Mouse (Mus musculus) stomach, embryonic 15.5 days (tissue): ENCODE data around the gene Fhit. TPM values are rescaled to one million over a fixed set of nuclear protein-coding genes. Genes with fewer than 3 reads are reported as not detected.

Source experiments
- ATAC-seq: fragments of 200-750 bp; cut with Nextera tagmentation; 2 replicates; pipeline ENCODE4 v1.8.0; 2017; ENCODE audit warnings: low read depth, moderate number of reproducible peaks, moderate TSS enrichment; ENCODE audit not compliant: insufficient read depth, low FRiP score
- H3K27ac ChIP-seq: fragments of 300-500 bp; sonication (generic); 2 replicates; pipeline ENCODE4 v1.5.1; 2015; ENCODE audit warnings: mild to moderate bottlenecking, inconsistent platforms
- H3K27me3 ChIP-seq: fragments of 300-500 bp; sonication (generic); replicated peaks from 2 replicates; pipeline ENCODE4 v1.6.1; 2015; ENCODE audit warnings: inconsistent platforms
- H3K36me3 ChIP-seq: fragments of 300-500 bp; sonication (generic); 2 replicates; pipeline ENCODE4 v1.6.1; 2015; ENCODE audit warnings: inconsistent platforms
- H3K4me1 ChIP-seq: fragments of 300-500 bp; sonication (generic); 2 replicates; pipeline ENCODE4 v1.6.1; 2015; ENCODE audit warnings: inconsistent platforms
- H3K4me2 ChIP-seq: fragments of 300-500 bp; sonication (generic); 2 replicates; pipeline ENCODE4 v1.6.1; 2015; ENCODE audit warnings: mild to moderate bottlenecking, inconsistent platforms
- H3K4me3 ChIP-seq: fragments of 300-500 bp; sonication (generic); replicated peaks from 2 replicates; pipeline ENCODE4 v1.5.1; 2015; ENCODE audit warnings: inconsistent platforms
- H3K9ac ChIP-seq: fragments of 300-500 bp; sonication (generic); 2 replicates; pipeline ENCODE4 v1.6.1; 2015; ENCODE audit warnings: inconsistent platforms
- H3K9me3 ChIP-seq: fragments of 300-500 bp; sonication (generic); 2 replicates; pipeline ENCODE4 v1.6.1; 2016; ENCODE audit warnings: inconsistent platforms
- WGBS: fragments of 180-500 bp; shearing (Covaris S2); methylation state at CpG from one replicate; pipeline ENCODE4 v1.1.7; 2015; 5-methylcytosine and 5-hydroxymethylcytosine counted together
- polyA plus RNA-seq: library from polyadenylated mRNA; unstranded; fragments of >200 nt; fragmentation: Nextera tagmentation; extraction: Ambion mirVana; gene quantifications from 2 replicates; pipeline ENCODE4 v1.2.1, GENCODE M21; 2015

Gene Fhit
- polyA plus RNA-seq, 1 experiment from 2014 or later, result 7.3 TPM

GRCm38 (mm10) chr14:9785861-9786260 is 1376.0 kb downstream of the Fhit start:
- ATAC-seq, result no peak
- no peaks in the 10 kb centered on the region for H3K4me1 ChIP-seq
- no peaks in the 10 kb centered on the region for H3K27me3 ChIP-seq
- H3K9me3 ChIP-seq, result no peaks in the 10 kb centered on the region
- no peak overlapping the region for H3K4me2 ChIP-seq
- no peaks in the 10 kb centered on the region for H3K36me3 ChIP-seq
- no peak overlapping the region for H3K9ac ChIP-seq
- WGBS, result 35% methylated on average over 1 of the region's 1 CpGs
- no peak overlapping the region for H3K27ac ChIP-seq
- H3K4me3 ChIP-seq, result no peak overlapping the region

GRCm38 (mm10) chr14:9751341-9751740 is 1410.5 kb downstream of the Fhit start:
- 80% methylated on average over 4 of the region's 4 CpGs for WGBS

DNA sequence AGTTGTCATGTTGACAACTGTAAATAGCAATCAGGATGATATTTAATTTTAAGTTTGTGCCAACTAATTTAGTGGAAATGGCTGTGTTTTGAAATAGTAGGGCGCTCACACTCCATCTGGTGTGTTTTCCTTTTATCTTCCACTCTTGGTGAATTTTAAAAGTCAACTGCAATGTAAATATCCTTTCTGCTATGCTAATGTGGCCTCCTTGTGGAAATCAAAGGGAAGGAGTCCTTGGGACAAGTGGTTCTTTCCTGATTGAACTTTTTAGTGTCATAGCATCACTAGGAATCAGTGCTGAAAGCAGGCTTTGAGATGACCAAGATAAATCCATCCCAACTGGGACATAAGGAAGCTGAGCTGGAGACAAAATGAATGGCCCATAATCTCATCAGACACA is 1413.1 kb downstream of the Fhit start:
- ATAC-seq, result no peak
- Histone ChIP-seq H3K4me1 (no peaks in the 10 kb centered on the region), H3K9me3 (no peaks in the 10 kb centered on the region), H3K27ac (no peak overlapping the region), H3K36me3 (no peaks in the 10 kb centered on the region), H3K4me2 (no peak overlapping the region), H3K27me3 (no peaks in the 10 kb centered on the region), H3K4me3 (no peak overlapping the region), H3K9ac (no peak overlapping the region)
- WGBS, result 82% methylated on average over 1 of the region's 1 CpGs

More at GRCm38 (mm10) chr14:9751341-9751740, 1410.5 kb downstream of the Fhit start:
- ATAC-seq, result no peak
- Histone ChIP-seq H3K9me3 (no peaks in the 10 kb centered on the region), H3K36me3 (no peaks in the 10 kb centered on the region), H3K9ac (no peak overlapping the region), H3K27me3 (no peaks in the 10 kb centered on the region), H3K4me3 (no peak overlapping the region), H3K4me2 (no peak overlapping the region), H3K27ac (no peak overlapping the region), H3K4me1 (no peaks in the 10 kb centered on the region)

DNA sequence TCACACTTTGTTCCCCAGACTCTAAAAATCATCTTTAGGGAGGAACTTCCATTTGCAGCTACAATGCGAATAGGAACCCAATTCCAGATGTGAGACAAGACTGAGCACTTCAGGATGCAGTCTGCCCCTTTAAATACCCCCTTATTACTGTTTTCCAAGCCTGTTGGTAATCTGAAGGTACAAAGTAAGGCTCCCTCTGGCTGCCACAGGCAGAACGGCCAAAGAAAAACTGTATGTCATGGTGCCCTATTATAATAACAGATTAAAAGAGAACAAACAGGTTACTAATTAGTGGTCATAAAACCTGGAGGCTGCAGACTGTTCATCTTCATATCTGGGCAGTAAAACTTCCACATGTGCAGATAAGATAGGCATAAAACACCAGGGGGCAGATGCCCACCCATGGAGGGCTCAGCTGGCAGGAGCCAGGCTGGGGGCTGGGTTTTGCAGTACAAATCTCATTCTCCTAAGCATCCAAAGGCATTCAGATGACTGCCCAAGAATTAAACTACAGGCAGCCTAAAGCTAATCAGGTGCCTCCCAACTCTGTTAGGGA is 1439.8 kb downstream of the Fhit start:
- Histone ChIP-seq H3K4me3 (no peak overlapping the region), H3K4me1 (no peaks in the 10 kb centered on the region), H3K4me2 (no peak overlapping the region), H3K36me3 (no peaks in the 10 kb centered on the region), H3K9ac (no peak overlapping the region), H3K9me3 (no peaks in the 10 kb centered on the region), H3K27ac (no peak overlapping the region), H3K27me3 (no peaks in the 10 kb centered on the region)
- no peak for ATAC-seq
- WGBS, result 60% methylated on average over 2 of the region's 2 CpGs

- 83% methylated on average over 1 of the region's 1 CpGs for WGBS
- Histone ChIP-seq H3K9me3 (no peaks in the 10 kb centered on the region), H3K4me1 (no peaks in the 10 kb centered on the region), H3K9ac (no peak overlapping the region), H3K36me3 (no peaks in the 10 kb centered on the region), H3K27me3 (no peaks in the 10 kb centered on the region), H3K27ac (no peak overlapping the region), H3K4me2 (no peak overlapping the region), H3K4me3 (no peak overlapping the region)
- no peak for ATAC-seq
These were observed 1463.2 kb downstream of the Fhit start for GRCm38 (mm10) chr14:9698621-9699020.

- Histone ChIP-seq H3K4me3 (no peak overlapping the region), H3K4me1 (no peaks in the 10 kb centered on the region), H3K9ac (no peak overlapping the region), H3K4me2 (no peak overlapping the region), H3K36me3 (no peaks in the 10 kb centered on the region), H3K27me3 (no peaks in the 10 kb centered on the region), H3K9me3 (no peaks in the 10 kb centered on the region), H3K27ac (no peak overlapping the region)
- ATAC-seq, result no peak
- WGBS, result 81% methylated on average over 3 of the region's 3 CpGs
These were observed 1464.7 kb downstream of the Fhit start for GRCm38 (mm10) chr14:9697101-9697500.

DNA sequence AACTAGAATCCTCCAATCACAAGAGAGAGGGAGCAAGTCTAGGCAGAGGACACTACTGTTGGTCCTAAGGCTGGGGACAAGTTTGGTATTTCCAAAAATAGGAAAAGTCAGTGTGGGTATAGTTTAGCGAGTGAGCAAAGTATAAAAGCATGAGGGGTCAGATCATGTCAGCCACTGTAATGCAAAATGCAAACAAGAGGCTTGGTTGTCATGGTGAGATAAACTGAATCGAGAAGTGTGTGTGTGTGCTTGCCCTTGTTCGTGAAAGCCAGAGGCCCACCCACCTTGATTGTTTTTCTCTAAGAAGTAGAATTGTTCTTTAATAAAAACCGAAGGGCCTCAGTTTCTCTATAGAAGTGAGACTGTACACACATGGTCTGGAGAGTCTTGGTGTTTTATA is 1465.8 kb downstream of the Fhit start:
- H3K4me2 ChIP-seq, result no peak overlapping the region
- no peak overlapping the region for H3K4me3 ChIP-seq
- no peaks in the 10 kb centered on the region for H3K36me3 ChIP-seq
- H3K4me1 ChIP-seq, result no peaks in the 10 kb centered on the region
- no peaks in the 10 kb centered on the region for H3K27me3 ChIP-seq
- 34% methylated on average over 4 of the region's 4 CpGs for WGBS
- no peaks in the 10 kb centered on the region for H3K9me3 ChIP-seq
- no peak overlapping the region for H3K27ac ChIP-seq
- H3K9ac ChIP-seq, result no peak overlapping the region
- no peak for ATAC-seq

- Histone ChIP-seq H3K4me3 (no peak overlapping the region), H3K9ac (no peak overlapping the region)
- WGBS, result 82% methylated on average over 4 of the region's 4 CpGs
These were observed 1466.6 kb downstream of the Fhit start for GRCm38 (mm10) chr14:9695217-9695690.

DNA sequence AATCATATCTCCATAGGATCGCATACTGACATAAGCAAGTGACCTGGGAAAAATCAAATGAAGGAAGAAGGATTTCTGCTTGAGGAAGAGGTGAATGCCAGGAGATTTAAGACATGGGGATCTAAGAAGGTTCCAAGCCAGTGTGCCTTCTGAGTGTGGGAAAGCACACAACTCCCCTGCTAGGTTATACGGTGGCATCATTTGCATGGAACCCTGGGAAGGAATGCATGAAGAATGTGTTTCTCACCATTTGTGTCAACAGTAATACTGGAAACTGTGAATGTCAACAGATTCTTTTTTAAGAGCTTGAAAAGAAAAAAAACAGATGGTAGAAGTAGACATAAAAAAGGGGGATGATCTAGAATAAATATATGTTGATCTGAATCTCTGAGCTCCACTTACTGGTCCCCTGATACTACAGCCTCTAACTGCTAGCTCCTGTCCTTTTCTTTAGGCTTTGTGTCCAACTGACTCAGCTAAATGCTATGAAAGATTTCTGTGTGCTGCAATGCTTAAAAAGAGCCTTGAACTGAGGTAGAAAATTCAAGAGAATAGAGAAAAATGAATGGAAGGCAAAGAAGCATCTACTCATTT is 1473.1 kb downstream of the Fhit start:
- Histone ChIP-seq H3K4me3 (no peak overlapping the region), H3K27ac (no peak overlapping the region), H3K9me3 (no peaks in the 10 kb centered on the region), H3K9ac (no peak overlapping the region), H3K4me2 (no peak overlapping the region), H3K4me1 (no peaks in the 10 kb centered on the region), H3K27me3 (no peaks in the 10 kb centered on the region), H3K36me3 (no peaks in the 10 kb centered on the region)
- no peak for ATAC-seq
- WGBS, result 78% methylated on average over 2 of the region's 2 CpGs

More at GRCm38 (mm10) chr14:9695217-9695690, 1466.6 kb downstream of the Fhit start:
- Histone ChIP-seq H3K36me3 (no peaks in the 10 kb centered on the region), H3K9me3 (no peaks in the 10 kb centered on the region), H3K27me3 (no peaks in the 10 kb centered on the region), H3K4me1 (no peaks in the 10 kb centered on the region), H3K4me2 (no peak overlapping the region), H3K27ac (no peak overlapping the region)
- no peak for ATAC-seq

- Histone ChIP-seq H3K27ac (no peak overlapping the region), H3K9ac (no peak overlapping the region), H3K4me1 (no peaks in the 10 kb centered on the region), H3K4me3 (no peak overlapping the region), H3K36me3 (no peaks in the 10 kb centered on the region), H3K9me3 (no peaks in the 10 kb centered on the region), H3K27me3 (no peaks in the 10 kb centered on the region), H3K4me2 (no peak overlapping the region)
- WGBS, result 56% methylated on average over 1 of the region's 1 CpGs
- ATAC-seq, result no peak
These were observed 1477.5 kb downstream of the Fhit start for GRCm38 (mm10) chr14:9684362-9684761.

GRCm38 (mm10) chr14:9672728-9673127 is 1489.1 kb downstream of the Fhit start:
- Histone ChIP-seq H3K27ac (no peak overlapping the region), H3K9ac (no peak overlapping the region), H3K4me3 (no peak overlapping the region), H3K9me3 (no peaks in the 10 kb centered on the region), H3K4me2 (no peak overlapping the region), H3K4me1 (no peaks in the 10 kb centered on the region), H3K36me3 (no peaks in the 10 kb centered on the region), H3K27me3 (no peaks in the 10 kb centered on the region)
- 39% methylated on average over 1 of the region's 1 CpGs for WGBS
- ATAC-seq, result no peak

- Histone ChIP-seq H3K27me3 (no peaks in the 10 kb centered on the region), H3K9me3 (no peaks in the 10 kb centered on the region), H3K9ac (no peak overlapping the region), H3K4me3 (no peak overlapping the region), H3K4me1 (no peaks in the 10 kb centered on the region), H3K27ac (no peak overlapping the region), H3K4me2 (no peak overlapping the region), H3K36me3 (no peaks in the 10 kb centered on the region)
- ATAC-seq, result no peak
- 55% methylated on average over 3 of the region's 3 CpGs for WGBS
These were observed 1490.1 kb downstream of the Fhit start for GRCm38 (mm10) chr14:9671776-9672175.

DNA sequence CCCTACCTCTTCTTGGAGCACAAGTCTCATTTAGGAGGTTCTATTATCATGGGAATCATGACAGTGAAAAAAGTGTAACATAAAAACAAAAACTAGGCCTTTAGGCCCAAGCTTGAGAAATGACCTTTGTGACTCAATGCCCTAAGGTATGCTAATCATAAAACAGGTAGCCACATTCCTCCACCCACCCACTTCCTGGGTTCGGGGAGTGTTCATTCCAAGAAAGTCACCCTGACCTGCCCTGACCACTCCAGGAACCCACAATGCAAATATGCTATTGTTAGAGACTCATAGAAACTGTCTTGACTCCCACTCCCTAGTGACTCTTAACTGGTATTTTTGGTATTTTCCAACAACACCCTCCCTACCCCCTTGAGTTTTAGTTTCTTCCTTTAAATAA is 1492.1 kb downstream of the Fhit start:
- WGBS, result 62% methylated on average over 1 of the region's 1 CpGs
- ATAC-seq, result no peak
- H3K4me3 ChIP-seq, result no peak overlapping the region

More for the DNA sequence above, 1492.1 kb downstream of the Fhit start:
- Histone ChIP-seq H3K9ac (no peak overlapping the region), H3K27ac (no peak overlapping the region), H3K4me2 (no peak overlapping the region), H3K4me1 (no peaks in the 10 kb centered on the region), H3K36me3 (no peaks in the 10 kb centered on the region), H3K9me3 (no peaks in the 10 kb centered on the region), H3K27me3 (no peaks in the 10 kb centered on the region)
